Mouse (Mus musculus): ENCODE data around the gene Pigl. TPM values are rescaled to one million over a fixed set of nuclear protein-coding genes. Genes with fewer than 3 reads are reported as not detected.
"Not testable (repeated sequence)": the region's sequence is repeated elsewhere in the genome, so short reads cannot be mapped to it uniquely, and the experiment has no call there.

Pigl gene
- polyA plus RNA-seq, 1 experiment, result 3.7 TPM

DNA sequence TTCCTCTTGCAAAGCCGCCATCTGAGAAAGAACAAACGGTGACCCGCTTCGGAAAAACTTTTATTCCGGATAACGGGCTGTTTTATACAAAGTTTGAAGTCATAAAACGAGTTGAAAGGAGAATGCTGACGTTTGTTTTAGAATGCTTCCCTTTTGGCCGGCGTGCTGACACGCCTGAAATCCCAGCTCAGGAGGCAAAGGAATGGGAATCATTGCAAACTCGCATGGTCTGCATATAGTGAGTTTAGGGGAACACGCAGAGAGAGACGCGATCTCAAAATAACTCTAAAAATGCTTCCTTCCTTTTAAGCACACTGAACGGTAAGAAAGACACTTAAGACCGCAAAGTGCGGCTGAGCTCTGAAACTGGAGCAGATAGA lies 379 bp upstream of the Pigl start:
- peak overlapping the region; percentile 96 for H3K4me3 ChIP-seq
- H3K36me3 ChIP-seq (ENCODE audit: control insufficient read depth, insufficient read depth), result no peaks in the 10 kb centered on the region
- TF ChIP-seq CEBPB (IDR thresholded peaks at IDR 0.05; ENCODE audit: insufficient read depth, poor library complexity, severe bottlenecking) (no peak), MYOD1 (IDR thresholded peaks at IDR 0.05; ENCODE audit: control insufficient read depth in 1 of 3, insufficient read length in 2 of 3, low read depth in 2 of 3) (no peak), MYOG (IDR thresholded peaks at IDR 0.05; ENCODE audit: control insufficient read depth in 1 of 3, insufficient read depth in 1 of 3, insufficient read length in 2 of 3, low read depth in 2 of 3) (no peak), SRF (IDR thresholded peaks at IDR 0.05; ENCODE audit: control insufficient read depth, insufficient read length, low read depth) (no peak), MAX (IDR thresholded peaks at IDR 0.05; ENCODE audit: low read depth) (no peak), TCF12 (IDR thresholded peaks at IDR 0.05; ENCODE audit: insufficient read depth, poor library complexity, severe bottlenecking) (no peak), TCF3 (IDR thresholded peaks at IDR 0.05; ENCODE audit: insufficient read length, low read depth) (no peak), POLR2A (IDR thresholded peaks at IDR 0.05; ENCODE audit: insufficient read length, low read depth) (no peak), REST (IDR thresholded peaks at IDR 0.05; ENCODE audit: insufficient read depth, insufficient read length) (no peak), POLR2AphosphoS2 (IDR thresholded peaks at IDR 0.05; ENCODE audit: insufficient read length, low read depth) (no peak), USF1 (IDR thresholded peaks at IDR 0.05; ENCODE audit: low read depth) (no peak), E2F4 (IDR thresholded peaks at IDR 0.05; ENCODE audit: insufficient read depth) (no peak)

DNA sequence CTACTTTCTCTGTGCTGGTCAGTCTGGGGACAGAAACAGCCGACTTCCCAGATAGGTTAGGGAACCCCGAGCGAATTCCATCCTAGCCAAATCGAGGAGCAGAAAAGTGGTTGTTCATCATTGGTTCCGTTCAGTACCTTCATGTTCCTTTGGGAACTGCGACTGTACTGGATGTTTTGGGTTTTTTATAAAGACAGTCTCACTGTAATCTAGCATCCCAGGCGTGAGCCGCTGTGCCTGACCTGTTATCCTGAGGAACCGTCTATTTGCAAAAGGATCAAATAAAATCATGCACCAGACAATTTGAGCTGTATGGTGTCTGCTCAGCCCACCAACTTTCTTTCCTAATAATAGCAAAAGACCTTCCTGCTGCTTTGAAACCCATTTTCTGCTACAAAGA lies 520 bp downstream of the Pigl start:
- Histone ChIP-seq H3K27me3 (ENCODE audit: control insufficient read depth, insufficient read depth, insufficient read length) (no peaks in the 10 kb centered on the region), H3K79me2 (ENCODE audit: control insufficient read depth, insufficient read depth) (peaks cover 46% of the 10 kb centered on the region), H3K4me2 (ENCODE audit: low read depth) (peak overlapping the region; percentile 82), H3ac (ENCODE audit: control insufficient read depth, insufficient read length) (peak overlapping the region; percentile 65), H3K36me3 (ENCODE audit: control insufficient read depth, insufficient read depth) (no peaks in the 10 kb centered on the region), H3K4me3 (peak overlapping the region; percentile 96)
- no peak for TF ChIP-seq MYOG (IDR thresholded peaks at IDR 0.05; ENCODE audit: control insufficient read depth in 1 of 3, insufficient read depth in 1 of 3, insufficient read length in 2 of 3, low read depth in 2 of 3)
- TF ChIP-seq POLR2A (IDR thresholded peaks at IDR 0.05; ENCODE audit: insufficient read length, low read depth), result no peak
- TF ChIP-seq MAX (IDR thresholded peaks at IDR 0.05; ENCODE audit: low read depth), result no peak
- TF ChIP-seq POLR2AphosphoS2 (IDR thresholded peaks at IDR 0.05; ENCODE audit: insufficient read length, low read depth), result no peak
- TF ChIP-seq E2F4 (IDR thresholded peaks at IDR 0.05; ENCODE audit: insufficient read depth), result no peak
- TF ChIP-seq TCF3 (IDR thresholded peaks at IDR 0.05; ENCODE audit: insufficient read length, low read depth), result no peak
- TF ChIP-seq REST (IDR thresholded peaks at IDR 0.05; ENCODE audit: insufficient read depth, insufficient read length), result no peak
- no peak for TF ChIP-seq TCF12 (IDR thresholded peaks at IDR 0.05; ENCODE audit: insufficient read depth, poor library complexity, severe bottlenecking)
- TF ChIP-seq CEBPB (IDR thresholded peaks at IDR 0.05; ENCODE audit: insufficient read depth, poor library complexity, severe bottlenecking), result no peak

More for the DNA sequence above, 379 bp upstream of the Pigl start:
- peak overlapping the region; percentile 65 for H3ac ChIP-seq (ENCODE audit: control insufficient read depth, insufficient read length)
- peak overlapping the region; percentile 82 for H3K4me2 ChIP-seq (ENCODE audit: low read depth)
- no peaks in the 10 kb centered on the region for H3K27me3 ChIP-seq (ENCODE audit: control insufficient read depth, insufficient read depth, insufficient read length)
- H3K79me2 ChIP-seq (ENCODE audit: control insufficient read depth, insufficient read depth), result peaks cover 55% of the 10 kb centered on the region

DNA sequence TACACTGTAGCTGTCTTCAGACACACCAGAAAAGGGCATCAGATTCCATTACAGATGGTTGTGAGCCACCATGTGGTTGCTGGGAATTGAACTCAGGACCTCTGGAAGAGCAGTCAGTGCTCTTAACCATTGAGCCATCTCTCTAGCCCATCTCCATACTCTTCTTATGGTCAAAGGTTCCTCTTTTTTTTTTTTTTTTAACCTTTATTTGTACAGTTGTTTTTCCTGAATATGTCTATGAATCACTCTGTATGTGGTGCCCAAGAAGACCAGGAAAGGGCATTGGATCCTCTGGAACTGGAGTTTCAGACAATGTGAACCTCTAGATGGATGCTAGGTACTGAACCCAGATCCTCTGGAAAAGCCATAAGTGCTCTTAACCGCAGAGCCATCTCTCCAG lies 4.3 kb downstream of the Pigl start:
- peaks cover 14% of the 10 kb centered on the region for H3K79me2 ChIP-seq (ENCODE audit: control insufficient read depth, insufficient read depth)
- not testable (repeated sequence) for H3K27me3 ChIP-seq (ENCODE audit: control insufficient read depth, insufficient read depth, insufficient read length); H3K4me2 ChIP-seq (ENCODE audit: low read depth); H3K4me3 ChIP-seq; H3K36me3 ChIP-seq (ENCODE audit: control insufficient read depth, insufficient read depth); H3ac ChIP-seq (ENCODE audit: control insufficient read depth, insufficient read length)

DNA sequence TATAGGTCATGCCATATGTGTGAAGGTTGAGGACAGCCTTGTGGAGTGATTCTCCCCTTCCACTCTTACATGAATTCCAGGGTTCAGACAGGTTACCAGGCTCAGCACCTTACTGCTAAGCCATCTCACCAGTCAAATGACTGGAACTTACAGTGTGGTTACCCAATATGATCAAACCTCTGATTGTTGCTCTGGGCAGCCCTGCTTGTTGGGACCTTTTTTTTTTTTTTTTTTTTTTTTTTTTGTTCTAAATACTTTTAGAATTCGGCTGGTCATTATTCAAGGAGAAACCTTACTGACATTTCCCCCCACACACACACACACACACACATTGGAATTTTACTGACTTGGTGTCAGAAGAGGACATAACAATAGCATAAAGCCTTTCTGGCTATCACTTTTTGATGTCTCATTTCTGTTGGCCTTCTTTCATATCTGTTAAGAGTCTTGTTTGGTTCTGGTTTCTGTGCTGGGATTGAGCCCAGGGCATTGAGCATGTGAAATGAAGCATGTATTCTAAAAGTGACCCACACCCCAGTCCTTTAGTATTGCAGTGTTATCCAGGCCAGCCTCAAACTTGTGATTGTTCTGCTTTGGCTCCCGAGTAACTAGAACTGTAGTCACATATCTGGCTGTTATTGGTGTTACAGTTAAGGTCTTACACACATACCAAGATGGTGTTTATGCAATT lies 5.1 kb downstream of the Pigl start:
- H3K79me2 ChIP-seq (ENCODE audit: control insufficient read depth, insufficient read depth), result peaks cover 13% of the 10 kb centered on the region
- no peak for TF ChIP-seq USF1 (IDR thresholded peaks at IDR 0.05; ENCODE audit: low read depth)
- TF ChIP-seq POLR2AphosphoS2 (IDR thresholded peaks at IDR 0.05; ENCODE audit: insufficient read length, low read depth), result no peak
- no peak for TF ChIP-seq SRF (IDR thresholded peaks at IDR 0.05; ENCODE audit: control insufficient read depth, insufficient read length, low read depth)
- TF ChIP-seq TCF12 (IDR thresholded peaks at IDR 0.05; ENCODE audit: insufficient read depth, poor library complexity, severe bottlenecking), result no peak
- TF ChIP-seq TCF3 (IDR thresholded peaks at IDR 0.05; ENCODE audit: insufficient read length, low read depth), result no peak
- TF ChIP-seq E2F4 (IDR thresholded peaks at IDR 0.05; ENCODE audit: insufficient read depth), result no peak
- TF ChIP-seq MAX (IDR thresholded peaks at IDR 0.05; ENCODE audit: low read depth), result no peak
- no peak for TF ChIP-seq MYOD1 (IDR thresholded peaks at IDR 0.05; ENCODE audit: control insufficient read depth in 1 of 3, insufficient read length in 2 of 3, low read depth in 2 of 3)
- TF ChIP-seq REST (IDR thresholded peaks at IDR 0.05; ENCODE audit: insufficient read depth, insufficient read length), result no peak
- TF ChIP-seq CEBPB (IDR thresholded peaks at IDR 0.05; ENCODE audit: insufficient read depth, poor library complexity, severe bottlenecking), result no peak
- TF ChIP-seq MYOG (IDR thresholded peaks at IDR 0.05; ENCODE audit: control insufficient read depth in 1 of 3, insufficient read depth in 1 of 3, insufficient read length in 2 of 3, low read depth in 2 of 3), result no peak
- no peak for TF ChIP-seq POLR2A (IDR thresholded peaks at IDR 0.05; ENCODE audit: insufficient read length, low read depth)
- H3K27me3 ChIP-seq (ENCODE audit: control insufficient read depth, insufficient read depth, insufficient read length), result no peaks in the 10 kb centered on the region
- H3K4me3 ChIP-seq, result no peak overlapping the region
- no peak overlapping the region for H3K4me2 ChIP-seq (ENCODE audit: low read depth)
- no peak overlapping the region for H3ac ChIP-seq (ENCODE audit: control insufficient read depth, insufficient read length)
- no peaks in the 10 kb centered on the region for H3K36me3 ChIP-seq (ENCODE audit: control insufficient read depth, insufficient read depth)

DNA sequence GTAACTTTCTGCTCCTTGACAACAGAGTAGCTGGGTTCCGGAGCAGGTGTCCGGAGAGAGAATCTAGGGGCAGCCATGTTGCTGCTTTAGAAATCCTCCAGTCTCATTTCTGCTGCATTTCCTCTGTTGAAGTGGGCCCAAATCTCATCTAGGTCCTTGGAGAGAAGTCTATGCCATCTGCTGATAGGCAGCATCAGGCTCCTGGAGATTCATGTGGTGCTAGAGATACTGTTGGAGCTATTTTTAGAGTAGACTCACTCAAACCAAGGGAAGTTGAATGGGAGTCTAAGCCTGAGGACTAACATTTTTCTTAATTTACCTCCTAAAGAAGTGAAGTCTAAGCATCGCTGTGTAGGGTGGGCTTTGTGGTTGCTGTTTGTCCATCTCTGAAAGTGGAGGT lies 6.4 kb downstream of the Pigl start:
- TF ChIP-seq TCF3 (IDR thresholded peaks at IDR 0.05; ENCODE audit: insufficient read length, low read depth), result no peak
- no peak for TF ChIP-seq TCF12 (IDR thresholded peaks at IDR 0.05; ENCODE audit: insufficient read depth, poor library complexity, severe bottlenecking)
- no peak for TF ChIP-seq POLR2A (IDR thresholded peaks at IDR 0.05; ENCODE audit: insufficient read length, low read depth)
- no peak for TF ChIP-seq SRF (IDR thresholded peaks at IDR 0.05; ENCODE audit: control insufficient read depth, insufficient read length, low read depth)
- no peak for TF ChIP-seq MYOG (IDR thresholded peaks at IDR 0.05; ENCODE audit: control insufficient read depth in 1 of 3, insufficient read depth in 1 of 3, insufficient read length in 2 of 3, low read depth in 2 of 3)
- TF ChIP-seq REST (IDR thresholded peaks at IDR 0.05; ENCODE audit: insufficient read depth, insufficient read length), result no peak
- no peak for TF ChIP-seq USF1 (IDR thresholded peaks at IDR 0.05; ENCODE audit: low read depth)
- no peak for TF ChIP-seq MAX (IDR thresholded peaks at IDR 0.05; ENCODE audit: low read depth)
- TF ChIP-seq CEBPB (IDR thresholded peaks at IDR 0.05; ENCODE audit: insufficient read depth, poor library complexity, severe bottlenecking), result no peak
- no peak for TF ChIP-seq POLR2AphosphoS2 (IDR thresholded peaks at IDR 0.05; ENCODE audit: insufficient read length, low read depth)
- no peak for TF ChIP-seq MYOD1 (IDR thresholded peaks at IDR 0.05; ENCODE audit: control insufficient read depth in 1 of 3, insufficient read length in 2 of 3, low read depth in 2 of 3)
- no peak for TF ChIP-seq E2F4 (IDR thresholded peaks at IDR 0.05; ENCODE audit: insufficient read depth)
- no peak overlapping the region for H3ac ChIP-seq (ENCODE audit: control insufficient read depth, insufficient read length)
- peaks cover under 1% of the 10 kb centered on the region for H3K79me2 ChIP-seq (ENCODE audit: control insufficient read depth, insufficient read depth)
- no peaks in the 10 kb centered on the region for H3K36me3 ChIP-seq (ENCODE audit: control insufficient read depth, insufficient read depth)
- no peak overlapping the region for H3K4me3 ChIP-seq
- no peak overlapping the region for H3K4me2 ChIP-seq (ENCODE audit: low read depth)
- H3K27me3 ChIP-seq (ENCODE audit: control insufficient read depth, insufficient read depth, insufficient read length), result no peaks in the 10 kb centered on the region

Measured in myocyte (in vitro differentiated cells).